Comparison of ENCODE assay signal across 11 mouse cellular contexts in the genomic region with DNA sequence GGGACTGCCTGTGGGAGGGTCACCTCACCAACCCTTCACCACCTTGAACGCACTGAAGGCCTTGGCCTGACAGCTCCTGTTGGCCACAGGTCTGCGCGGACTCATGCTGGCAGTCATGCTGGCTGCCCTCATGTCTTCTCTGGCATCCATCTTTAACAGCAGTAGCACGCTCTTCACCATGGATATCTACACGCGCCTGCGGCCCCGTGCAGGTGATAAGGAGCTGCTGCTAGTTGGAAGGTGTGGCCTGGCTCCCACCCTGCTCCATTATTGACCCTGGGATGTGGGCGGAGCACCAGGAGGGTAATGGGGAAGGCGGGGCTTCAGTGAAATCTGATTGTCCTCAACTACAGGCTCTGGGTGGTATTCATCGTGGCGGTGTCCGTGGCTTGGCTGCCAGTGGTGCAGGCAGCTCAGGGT. TPM values are rescaled to one million over a fixed set of nuclear protein-coding genes. Genes with fewer than 3 reads are reported as not detected.
DNase-seq lines count a peak whose midpoint lies in the region; ATAC-seq and TF ChIP-seq lines count a peak whose summit lies in the region.
"Had no signal": no experiment of that assay in that cellular context is flagged by ENCODE, and none has a peak within 500 bp of the region (broad histone marks: within the 10 kb centered on the region; RNA-seq: fewer than 3 reads in every experiment).

No protein-coding gene starts in this region.

- intact Hi-C loops in heart, postnatal 36 days (cut with DNase I), result no loop called here

- 30% methylated on average over 13 of the region's 13 CpGs for WGBS in heart, embryonic 13.5 days
- 31% methylated on average over 13 of the region's 13 CpGs for WGBS in intestine, postnatal 0 days
- WGBS in neural tube, embryonic 15.5 days, result 52% methylated on average over 13 of the region's 13 CpGs

- no peak for TF ChIP-seq POLR2A in ES-Bruce4 (IDR thresholded peaks at IDR 0.05; ENCODE audit: insufficient read depth, low read length)

- no peak for TF ChIP-seq CTCF in ES-Bruce4 (IDR thresholded peaks at IDR 0.05; ENCODE audit: low read depth, low read length)
- no peak for TF ChIP-seq CTCF in intestine, postnatal 0 days (IDR thresholded peaks at IDR 0.05; ENCODE audit: low read depth)

- peaks cover 10% of the 10 kb centered on the region for H3K4me1 ChIP-seq in heart, embryonic 13.5 days
- H3K4me1 ChIP-seq in ES-Bruce4 (ENCODE audit: control insufficient read depth, insufficient read depth, low read length), result no peaks in the 10 kb centered on the region
- no peaks in the 10 kb centered on the region for H3K4me1 ChIP-seq in intestine, postnatal 0 days (replicated peaks; ENCODE audit: control insufficient read depth, insufficient read depth, low read length)
- no peaks in the 10 kb centered on the region for H3K4me1 ChIP-seq in neural tube, embryonic 15.5 days
- H3K4me1 ChIP-seq: neural tube, embryonic 13.5 days had no signal

- no peaks in the 10 kb centered on the region for H3K27me3 ChIP-seq in heart, embryonic 13.5 days (replicated peaks)
- no peaks in the 10 kb centered on the region for H3K27me3 ChIP-seq in ES-Bruce4 (ENCODE audit: control insufficient read depth, insufficient read depth, low read length, poor library complexity, severe bottlenecking)
- no peaks in the 10 kb centered on the region for H3K27me3 ChIP-seq in intestine, postnatal 0 days (replicated peaks; ENCODE audit: control insufficient read depth, insufficient read depth, low read length)
- no peaks in the 10 kb centered on the region for H3K27me3 ChIP-seq in neural tube, embryonic 15.5 days (replicated peaks)
- H3K27me3 ChIP-seq: neural tube, embryonic 13.5 days had no signal

- no peak for TF ChIP-seq EP300 in ES-Bruce4 (IDR thresholded peaks at IDR 0.05; ENCODE audit: insufficient read depth, low read depth, low read length)

- H3K9me3 ChIP-seq in heart, embryonic 13.5 days, result no peaks in the 10 kb centered on the region
- H3K9me3 ChIP-seq in ES-Bruce4 (replicated peaks; ENCODE audit: control insufficient read depth, insufficient read depth, low read length, poor library complexity, severe bottlenecking), result no peaks in the 10 kb centered on the region
- H3K9me3 ChIP-seq in intestine, postnatal 0 days (ENCODE audit: control insufficient read depth), result no peaks in the 10 kb centered on the region
- no peaks in the 10 kb centered on the region for H3K9me3 ChIP-seq in neural tube, embryonic 15.5 days (replicated peaks)
- H3K9me3 ChIP-seq: neural tube, embryonic 13.5 days had no signal

- H3K4me2 ChIP-seq in heart, embryonic 13.5 days, result peak overlapping the region; percentile 45
- peak overlapping the region; percentile 27 for H3K4me2 ChIP-seq in intestine, postnatal 0 days (replicated peaks; ENCODE audit: low read depth)
- H3K4me2 ChIP-seq in neural tube, embryonic 15.5 days, result no peak overlapping the region
- H3K4me2 ChIP-seq: neural tube, embryonic 13.5 days had no signal

- no peak overlapping the region for H3K27ac ChIP-seq in heart, embryonic 13.5 days (replicated peaks)
- no peak overlapping the region for H3K27ac ChIP-seq in ES-Bruce4 (ENCODE audit: insufficient read depth, low read length)
- H3K27ac ChIP-seq in intestine, postnatal 0 days (ENCODE audit: low read depth, low read length), result no peak overlapping the region
- no peak overlapping the region for H3K27ac ChIP-seq in neural tube, embryonic 15.5 days (replicated peaks)
- H3K27ac ChIP-seq: neural tube, embryonic 13.5 days had no signal

- no peak overlapping the region for H3K4me3 ChIP-seq in heart, embryonic 13.5 days
- H3K4me3 ChIP-seq in ES-Bruce4 (ENCODE audit: low read depth, low read length), result peak overlapping the region; percentile 14
- H3K4me3 ChIP-seq in intestine, postnatal 0 days (ENCODE audit: low read depth, low read length), result no peak overlapping the region
- no peak overlapping the region for H3K4me3 ChIP-seq in neural tube, embryonic 15.5 days (replicated peaks)
- H3K4me3 ChIP-seq: neural tube, embryonic 13.5 days had no signal

- H3K36me3 ChIP-seq in heart, embryonic 13.5 days, result peaks cover 45% of the 10 kb centered on the region
- no peaks in the 10 kb centered on the region for H3K36me3 ChIP-seq in ES-Bruce4 (ENCODE audit: control insufficient read depth, insufficient read depth, low read length, poor library complexity, severe bottlenecking)
- peaks cover 40% of the 10 kb centered on the region for H3K36me3 ChIP-seq in intestine, postnatal 0 days (ENCODE audit: control insufficient read depth, insufficient read depth)
- H3K36me3 ChIP-seq in neural tube, embryonic 15.5 days, result peaks cover 34% of the 10 kb centered on the region

- ATAC-seq in heart, embryonic 13.5 days (ENCODE audit: extremely low read depth, insufficient number of reproducible peaks, low FRiP score, low TSS enrichment), result peak; percentile 47
- peak; percentile 69 for ATAC-seq in intestine, postnatal 0 days
- ATAC-seq in neural tube, embryonic 15.5 days (ENCODE audit: low FRiP score), result no peak

- DNase-seq in heart, postnatal 36 days, result no peak
- peak; percentile 78 for DNase-seq in cerebellum, adult 11-12 months
- DNase-seq in left cerebral cortex, adult 11 months (ENCODE audit: low spot score), result no peak
- DNase-seq in thymus, postnatal 0 days (ENCODE audit: low spot score), result no peak
- DNase-seq: lung, postnatal 14 days had no signal

- no peak overlapping the region for H3K9ac ChIP-seq in heart, embryonic 13.5 days
- H3K9ac ChIP-seq in ES-Bruce4 (ENCODE audit: low read depth, poor library complexity, severe bottlenecking), result no peak overlapping the region
- H3K9ac ChIP-seq in intestine, postnatal 0 days (ENCODE audit: low read depth, low read length), result no peak overlapping the region
- no peak overlapping the region for H3K9ac ChIP-seq in neural tube, embryonic 15.5 days (replicated peaks)
- H3K9ac ChIP-seq: neural tube, embryonic 13.5 days had no signal

RNA-seq across cellular contexts. Expression of gene Slc5a2, which starts 5.0 kb away (rescaled TPM):
- not detected in 2 replicates for polyA plus RNA-seq in heart, embryonic 13.5 days (2015; fragmentation: Nextera tagmentation; extraction: Ambion mirVana)
- total RNA-seq in heart, postnatal 36 days (2021), result not detected
- not detected in 2 replicates for polyA plus RNA-seq in ES-Bruce4 (2011; ENCODE audit: insufficient read depth, insufficient read length, low read depth, missing spikeins)
- not detected in 2 replicates for polyA plus RNA-seq in intestine, postnatal 0 days (2015; fragmentation: Nextera tagmentation; extraction: Ambion mirVana)
- polyA plus RNA-seq in neural tube, embryonic 15.5 days (2015; fragmentation: Nextera tagmentation; extraction: Ambion mirVana), result 0.10 TPM in 1 of 2 replicates, not detected in the other
- polyA plus RNA-seq in thymus, postnatal 0 days (2015; fragmentation: Nextera tagmentation; extraction: Ambion mirVana), result not detected in 2 replicates
- polyA plus RNA-seq: neural tube, embryonic 13.5 days had no signal

RNA-seq across cellular contexts. Expression of gene Tgfb1i1, which starts 23.8 kb away (rescaled TPM):
- 165 and 177 TPM in 2 replicates for polyA plus RNA-seq in heart, embryonic 13.5 days (2015; fragmentation: Nextera tagmentation; extraction: Ambion mirVana)
- total RNA-seq in heart, postnatal 36 days (2021), result 10 to 100 TPM; 17.4 to 20.8 TPM
- 6.0 and 9.2 TPM in 2 replicates for polyA plus RNA-seq in ES-Bruce4 (2011; ENCODE audit: insufficient read depth, insufficient read length, low read depth, missing spikeins)
- polyA plus RNA-seq in intestine, postnatal 0 days (2015; fragmentation: Nextera tagmentation; extraction: Ambion mirVana), result 111 and 113 TPM in 2 replicates
- 28.4 and 50.2 TPM in 2 replicates for polyA plus RNA-seq in neural tube, embryonic 15.5 days (2015; fragmentation: Nextera tagmentation; extraction: Ambion mirVana)
- 12.7 and 13.9 TPM in 2 replicates for polyA plus RNA-seq in thymus, postnatal 0 days (2015; fragmentation: Nextera tagmentation; extraction: Ambion mirVana)
- total RNA-seq: CH12.LX had no signal

RNA-seq across cellular contexts. Expression of gene BC017158, which starts 27.5 kb away (rescaled TPM):
- 16.6 and 17.3 TPM in 2 replicates for polyA plus RNA-seq in heart, embryonic 13.5 days (2015; fragmentation: Nextera tagmentation; extraction: Ambion mirVana)
- 1 to 10 TPM; 5.2 to 6.3 TPM for total RNA-seq in heart, postnatal 36 days (2021)
- 7.5 and 9.3 TPM in 2 replicates for polyA plus RNA-seq in ES-Bruce4 (2011; ENCODE audit: insufficient read depth, insufficient read length, low read depth, missing spikeins)
- polyA plus RNA-seq in intestine, postnatal 0 days (2015; fragmentation: Nextera tagmentation; extraction: Ambion mirVana), result 32.6 and 34.7 TPM in 2 replicates
- 22.7 and 25.7 TPM in 2 replicates for polyA plus RNA-seq in neural tube, embryonic 15.5 days (2015; fragmentation: Nextera tagmentation; extraction: Ambion mirVana)
- polyA plus RNA-seq in thymus, postnatal 0 days (2015; fragmentation: Nextera tagmentation; extraction: Ambion mirVana), result 9.0 and 10.0 TPM in 2 replicates

RNA-seq across cellular contexts. Expression of gene 9130023H24Rik, which starts 32.6 kb away (rescaled TPM):
- polyA plus RNA-seq in heart, embryonic 13.5 days (2015; fragmentation: Nextera tagmentation; extraction: Ambion mirVana), result 5.8 and 6.5 TPM in 2 replicates
- 1 to 10 TPM; 2.9 to 4.2 TPM for total RNA-seq in heart, postnatal 36 days (2021)
- polyA plus RNA-seq in ES-Bruce4 (2011; ENCODE audit: insufficient read depth, insufficient read length, low read depth, missing spikeins), result 1.3 and 1.5 TPM in 2 replicates
- polyA plus RNA-seq in intestine, postnatal 0 days (2015; fragmentation: Nextera tagmentation; extraction: Ambion mirVana), result 3.6 and 4.2 TPM in 2 replicates
- polyA plus RNA-seq in neural tube, embryonic 15.5 days (2015; fragmentation: Nextera tagmentation; extraction: Ambion mirVana), result 6.4 and 6.6 TPM in 2 replicates
- 4.8 and 5.5 TPM in 2 replicates for polyA plus RNA-seq in thymus, postnatal 0 days (2015; fragmentation: Nextera tagmentation; extraction: Ambion mirVana)

RNA-seq across cellular contexts. Expression of gene Armc5, which starts 33.3 kb away (rescaled TPM):
- 12.8 and 13.1 TPM in 2 replicates for polyA plus RNA-seq in heart, embryonic 13.5 days (2015; fragmentation: Nextera tagmentation; extraction: Ambion mirVana)
- 1 to 10 TPM; 7.4 to 8.4 TPM for total RNA-seq in heart, postnatal 36 days (2021)
- polyA plus RNA-seq in ES-Bruce4 (2011; ENCODE audit: insufficient read depth, insufficient read length, low read depth, missing spikeins), result 3.0 and 3.4 TPM in 2 replicates
- polyA plus RNA-seq in intestine, postnatal 0 days (2015; fragmentation: Nextera tagmentation; extraction: Ambion mirVana), result 12.1 and 14.0 TPM in 2 replicates
- polyA plus RNA-seq in neural tube, embryonic 15.5 days (2015; fragmentation: Nextera tagmentation; extraction: Ambion mirVana), result 13.8 and 14.0 TPM in 2 replicates
- polyA plus RNA-seq in thymus, postnatal 0 days (2015; fragmentation: Nextera tagmentation; extraction: Ambion mirVana), result 16.2 and 16.6 TPM in 2 replicates
